Mouse (Mus musculus): ENCODE data around the gene Tmem51. TPM values are rescaled to one million over a fixed set of nuclear protein-coding genes. Genes with fewer than 3 reads are reported as not detected.

Tmem51 gene
- polyA plus RNA-seq, 1 experiment from 2014 or later = 12.3 TPM

DNA sequence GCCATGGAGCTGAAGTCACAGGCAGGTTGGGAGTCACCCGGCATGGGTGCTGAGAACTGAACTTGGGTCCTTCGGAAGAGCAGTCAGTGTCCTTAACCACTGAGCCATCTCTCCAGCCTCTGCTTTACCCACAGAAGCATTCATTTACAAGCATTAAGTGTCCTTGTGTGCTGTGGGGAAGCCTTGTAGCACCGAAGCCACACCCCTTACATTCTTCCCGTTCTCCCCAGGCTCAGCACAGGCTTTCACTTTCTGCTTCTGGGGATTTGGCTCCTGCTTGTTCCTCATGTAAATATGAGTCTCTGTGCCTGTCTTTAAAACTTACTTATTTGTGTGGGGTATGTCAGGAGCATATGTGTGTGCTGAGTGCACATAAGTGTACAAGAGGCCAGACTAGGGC is 60.9 kb downstream of the Tmem51 start:
- H3K27ac ChIP-seq (ENCODE audit: low read depth, low read length) = no peak overlapping the region
- DNase-seq (ENCODE audit: low spot score, missing footprints) = no peak
- H3K4me3 ChIP-seq (ENCODE audit: low read depth, low read length) = no peak overlapping the region
- no peaks in the 10 kb centered on the region for H3K4me1 ChIP-seq (ENCODE audit: control insufficient read depth, insufficient read depth, low read length)
- H3K4me2 ChIP-seq = no peak overlapping the region
- WGBS = 84% methylated on average over 4 of the region's 4 CpGs
- no peak for ATAC-seq (ENCODE audit: low FRiP score)
- H3K27me3 ChIP-seq (ENCODE audit: control insufficient read depth, insufficient read depth, low read length) = no peaks in the 10 kb centered on the region
- no peaks in the 10 kb centered on the region for H3K9me3 ChIP-seq (ENCODE audit: control insufficient read depth, low read length)
- H3K9ac ChIP-seq (ENCODE audit: low read length) = no peak overlapping the region
- no peaks in the 10 kb centered on the region for H3K36me3 ChIP-seq (ENCODE audit: control insufficient read depth, insufficient read depth, low read length)

DNA sequence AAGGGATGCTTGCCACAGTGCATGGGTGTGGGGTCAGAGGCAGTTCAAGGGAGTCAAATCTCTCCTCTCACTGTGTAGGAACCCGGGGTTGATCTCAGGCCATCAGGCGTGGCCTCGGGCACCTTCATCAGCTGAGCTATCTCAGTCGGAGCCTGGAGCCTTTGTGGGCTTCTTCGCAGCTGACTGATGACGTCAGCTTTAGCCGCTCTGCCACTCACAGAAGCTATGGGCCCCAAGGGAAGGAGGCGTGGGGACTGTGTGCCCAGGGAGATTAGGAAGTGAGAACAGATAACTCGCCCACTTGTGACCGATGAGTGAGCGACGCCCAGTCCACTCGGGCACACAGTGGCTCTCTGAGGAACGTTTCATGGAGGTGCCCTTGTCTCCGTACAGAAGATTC is 66.4 kb downstream of the Tmem51 start:
- Histone ChIP-seq H3K4me2 (no peak overlapping the region), H3K27me3 (ENCODE audit: control insufficient read depth, insufficient read depth, low read length) (peaks cover 12% of the 10 kb centered on the region; the same call in 1 of the 2 replicates), H3K4me3 (ENCODE audit: low read depth, low read length) (no peak overlapping the region), H3K9ac (ENCODE audit: low read length) (no peak overlapping the region), H3K4me1 (ENCODE audit: control insufficient read depth, insufficient read depth, low read length) (peaks cover 9% of the 10 kb centered on the region), H3K27ac (ENCODE audit: low read depth, low read length) (no peak overlapping the region), H3K9me3 (ENCODE audit: control insufficient read depth, low read length) (no peaks in the 10 kb centered on the region), H3K36me3 (ENCODE audit: control insufficient read depth, insufficient read depth, low read length) (no peaks in the 10 kb centered on the region)
- no peak for ATAC-seq (ENCODE audit: low FRiP score)
- DNase-seq (ENCODE audit: low spot score, missing footprints) = no peak
- WGBS = 69% methylated on average over 15 of the region's 15 CpGs

GRCm38 (mm10) chr4:142014659-142015608 is 69.2 kb downstream of the Tmem51 start, which contains the start of gene Fhad1:
Gene Fhad1 (minus strand): TSS chr4:142015082.
- Histone ChIP-seq H3K4me3 (ENCODE audit: low read depth, low read length) (peak within 1 kb of the TSS; percentile 36), H3K4me1 (ENCODE audit: control insufficient read depth, insufficient read depth, low read length) (peaks cover 14% of the 10 kb centered on the region), H3K9me3 (ENCODE audit: control insufficient read depth, low read length) (no peaks in the 10 kb centered on the region), H3K36me3 (ENCODE audit: control insufficient read depth, insufficient read depth, low read length) (no peaks in the 10 kb centered on the region), H3K27ac (ENCODE audit: low read depth, low read length) (no peak within 1 kb of the TSS), H3K9ac (ENCODE audit: low read length) (peak within 1 kb of the TSS; percentile 36), H3K27me3 (ENCODE audit: control insufficient read depth, insufficient read depth, low read length) (peaks cover 12% of the 10 kb centered on the region; the same call in 1 of the 2 replicates), H3K4me2 (peak within 1 kb of the TSS; percentile 69)
- WGBS = 2% methylated on average over 46 of the region's 46 CpGs
- DNase-seq (ENCODE audit: low spot score, missing footprints) = peak; percentile 98
- peak; percentile 92 for ATAC-seq (ENCODE audit: low FRiP score)

- no peaks in the 10 kb centered on the region for H3K36me3 ChIP-seq (ENCODE audit: control insufficient read depth, insufficient read depth, low read length)
- H3K9ac ChIP-seq (ENCODE audit: low read length) = no peak overlapping the region
- 93% methylated on average over 13 of the region's 13 CpGs for WGBS
- no peak overlapping the region for H3K27ac ChIP-seq (ENCODE audit: low read depth, low read length)
- DNase-seq (ENCODE audit: low spot score, missing footprints) (no peak), ATAC-seq (ENCODE audit: low FRiP score) (no peak)
- H3K4me2 ChIP-seq = no peak overlapping the region
- peaks cover 12% of the 10 kb centered on the region; the same call in 1 of the 2 replicates for H3K27me3 ChIP-seq (ENCODE audit: control insufficient read depth, insufficient read depth, low read length)
- H3K9me3 ChIP-seq (ENCODE audit: control insufficient read depth, low read length) = no peaks in the 10 kb centered on the region
- peaks cover 14% of the 10 kb centered on the region for H3K4me1 ChIP-seq (ENCODE audit: control insufficient read depth, insufficient read depth, low read length)
- no peak overlapping the region for H3K4me3 ChIP-seq (ENCODE audit: low read depth, low read length)
Measured at GRCm38 (mm10) chr4:142011236-142011635, 72.9 kb downstream of the Tmem51 start.

DNA sequence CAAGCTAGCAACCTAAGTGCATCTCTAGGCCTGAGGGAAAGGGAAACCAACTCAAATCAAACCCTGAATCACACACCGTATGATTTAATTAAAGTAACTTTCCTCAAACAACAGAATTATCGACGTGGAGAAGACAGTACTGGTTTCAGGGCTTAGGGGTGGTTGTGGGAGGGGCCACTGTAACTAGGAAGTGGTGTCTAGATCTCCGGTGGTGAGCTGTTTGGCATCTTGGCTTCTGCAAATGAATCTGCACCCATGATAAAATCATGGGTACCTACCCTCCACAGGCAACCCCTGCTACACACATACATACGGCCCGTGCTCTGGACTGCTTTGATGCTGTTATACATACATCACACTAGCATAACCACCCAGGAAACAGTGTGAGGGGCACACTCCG is 73.7 kb downstream of the Tmem51 start:
- no peak overlapping the region for H3K4me2 ChIP-seq
- peaks cover 12% of the 10 kb centered on the region for H3K4me1 ChIP-seq (ENCODE audit: control insufficient read depth, insufficient read depth, low read length)
- DNase-seq (ENCODE audit: low spot score, missing footprints) (no peak), ATAC-seq (ENCODE audit: low FRiP score) (no peak)
- 86% methylated on average over 7 of the region's 7 CpGs for WGBS
- peaks cover 10% of the 10 kb centered on the region; the same call in 1 of the 2 replicates for H3K27me3 ChIP-seq (ENCODE audit: control insufficient read depth, insufficient read depth, low read length)
- no peaks in the 10 kb centered on the region for H3K36me3 ChIP-seq (ENCODE audit: control insufficient read depth, insufficient read depth, low read length)
- no peak overlapping the region for H3K9ac ChIP-seq (ENCODE audit: low read length)
- no peak overlapping the region for H3K27ac ChIP-seq (ENCODE audit: low read depth, low read length)
- no peak overlapping the region for H3K4me3 ChIP-seq (ENCODE audit: low read depth, low read length)
- H3K9me3 ChIP-seq (ENCODE audit: control insufficient read depth, low read length) = no peaks in the 10 kb centered on the region

- no peak for ATAC-seq (ENCODE audit: low FRiP score)
- H3K4me3 ChIP-seq (ENCODE audit: low read depth, low read length) = no peak overlapping the region
- H3K4me2 ChIP-seq = no peak overlapping the region
- no peaks in the 10 kb centered on the region for H3K9me3 ChIP-seq (ENCODE audit: control insufficient read depth, low read length)
- H3K9ac ChIP-seq (ENCODE audit: low read length) = no peak overlapping the region
- 92% methylated on average over 11 of the region's 11 CpGs for WGBS
- no peak for DNase-seq (ENCODE audit: low spot score, missing footprints)
- no peaks in the 10 kb centered on the region for H3K27me3 ChIP-seq (ENCODE audit: control insufficient read depth, insufficient read depth, low read length)
- H3K4me1 ChIP-seq (ENCODE audit: control insufficient read depth, insufficient read depth, low read length) = peaks cover 5% of the 10 kb centered on the region
- no peaks in the 10 kb centered on the region for H3K36me3 ChIP-seq (ENCODE audit: control insufficient read depth, insufficient read depth, low read length)
- no peak overlapping the region for H3K27ac ChIP-seq (ENCODE audit: low read depth, low read length)
Measured at GRCm38 (mm10) chr4:142008206-142008605, 75.9 kb downstream of the Tmem51 start.

DNA sequence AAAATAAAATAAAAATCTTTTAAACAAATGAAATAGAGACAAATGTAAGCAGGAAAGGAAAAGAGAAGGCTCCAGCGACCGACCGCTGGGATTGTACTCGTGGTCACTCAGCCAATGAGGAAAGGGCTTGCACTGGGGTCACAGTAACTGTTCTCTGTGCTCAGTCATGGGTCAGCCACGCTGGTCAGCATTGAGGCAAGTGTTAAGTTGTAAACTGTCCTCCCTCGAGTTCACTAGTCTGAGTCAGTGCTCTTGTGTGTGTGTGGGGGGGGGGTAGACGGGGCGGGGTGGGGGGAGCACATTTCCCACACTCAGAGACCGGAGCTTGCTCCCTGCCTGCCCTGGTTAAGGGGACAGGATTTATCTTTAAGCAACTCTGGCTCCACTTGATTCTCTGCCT is 83.5 kb downstream of the Tmem51 start:
- no peaks in the 10 kb centered on the region for H3K36me3 ChIP-seq (ENCODE audit: control insufficient read depth, insufficient read depth, low read length)
- H3K9me3 ChIP-seq (ENCODE audit: control insufficient read depth, low read length) = no peaks in the 10 kb centered on the region
- H3K4me3 ChIP-seq (ENCODE audit: low read depth, low read length) = no peak overlapping the region
- H3K4me1 ChIP-seq (ENCODE audit: control insufficient read depth, insufficient read depth, low read length) = no peaks in the 10 kb centered on the region
- DNase-seq (ENCODE audit: low spot score, missing footprints) (no peak), ATAC-seq (ENCODE audit: low FRiP score) (no peak)
- WGBS = 66% methylated on average over 9 of the region's 9 CpGs
- H3K27ac ChIP-seq (ENCODE audit: low read depth, low read length) = no peak overlapping the region
- no peak overlapping the region for H3K4me2 ChIP-seq
- no peaks in the 10 kb centered on the region for H3K27me3 ChIP-seq (ENCODE audit: control insufficient read depth, insufficient read depth, low read length)
- H3K9ac ChIP-seq (ENCODE audit: low read length) = no peak overlapping the region

- no peaks in the 10 kb centered on the region for H3K4me1 ChIP-seq (ENCODE audit: control insufficient read depth, insufficient read depth, low read length)
- H3K36me3 ChIP-seq (ENCODE audit: control insufficient read depth, insufficient read depth, low read length) = no peaks in the 10 kb centered on the region
- no peak for DNase-seq (ENCODE audit: low spot score, missing footprints)
- no peak for ATAC-seq (ENCODE audit: low FRiP score)
- no peaks in the 10 kb centered on the region for H3K9me3 ChIP-seq (ENCODE audit: control insufficient read depth, low read length)
- H3K27ac ChIP-seq (ENCODE audit: low read depth, low read length) = no peak overlapping the region
- 70% methylated on average over 7 of the region's 7 CpGs for WGBS
- no peak overlapping the region for H3K9ac ChIP-seq (ENCODE audit: low read length)
- H3K27me3 ChIP-seq (ENCODE audit: control insufficient read depth, insufficient read depth, low read length) = no peaks in the 10 kb centered on the region
- H3K4me2 ChIP-seq = no peak overlapping the region
- H3K4me3 ChIP-seq (ENCODE audit: low read depth, low read length) = no peak overlapping the region
Measured at GRCm38 (mm10) chr4:141999494-142000074, 84.5 kb downstream of the Tmem51 start.

DNA sequence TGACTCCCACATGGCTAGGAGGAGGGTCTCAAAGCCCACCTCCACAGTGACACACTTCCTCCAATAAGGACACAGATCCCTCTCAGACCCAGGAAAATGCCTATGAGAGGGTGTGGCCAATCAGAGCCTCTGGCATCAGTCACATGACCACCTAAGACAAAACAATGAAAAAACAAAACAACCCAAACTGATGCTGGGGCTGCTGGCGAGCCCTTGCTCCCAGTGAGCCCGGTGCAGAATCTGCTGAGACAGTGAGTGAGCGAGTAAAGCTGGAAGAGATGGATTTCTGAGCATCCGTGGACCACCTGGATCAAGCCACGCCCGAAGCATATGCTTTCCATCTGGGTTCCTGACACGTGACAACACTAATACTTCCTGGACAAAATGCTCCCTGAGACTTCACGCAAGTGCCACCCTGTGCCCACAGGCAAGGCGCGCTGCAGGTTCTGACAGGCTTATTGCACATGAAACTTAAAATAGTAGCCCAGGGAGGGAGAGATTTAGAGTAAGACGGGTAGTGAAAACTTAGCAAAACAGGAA is 85.8 kb downstream of the Tmem51 start:
- Histone ChIP-seq H3K9ac (ENCODE audit: low read length) (no peak overlapping the region), H3K4me1 (ENCODE audit: control insufficient read depth, insufficient read depth, low read length) (no peaks in the 10 kb centered on the region), H3K4me3 (ENCODE audit: low read depth, low read length) (peak overlapping the region; percentile 28), H3K27ac (ENCODE audit: low read depth, low read length) (no peak overlapping the region), H3K4me2 (peak overlapping the region; percentile 40), H3K9me3 (ENCODE audit: control insufficient read depth, low read length) (no peaks in the 10 kb centered on the region), H3K36me3 (ENCODE audit: control insufficient read depth, insufficient read depth, low read length) (no peaks in the 10 kb centered on the region), H3K27me3 (ENCODE audit: control insufficient read depth, insufficient read depth, low read length) (no peaks in the 10 kb centered on the region)
- DNase-seq (ENCODE audit: low spot score, missing footprints) (peak; percentile 93), ATAC-seq (ENCODE audit: low FRiP score) (peak; percentile 84)
- WGBS = 26% methylated on average over 11 of the region's 11 CpGs

All from midbrain, embryonic 11.5 days (tissue).